Mouse (Mus musculus) layer of hippocampus, postnatal 25 days (tissue): Measurements from ENCODE around the gene Rnf17. TPM values are rescaled to one million over a fixed set of nuclear protein-coding genes. Genes with fewer than 3 reads are reported as not detected.
A peak's percentile ranks its signal among the peaks of the same experiment; 100 is the strongest.

Experiments used
- DNase-seq, 2 experiments: peaks; one replicate each; pipeline ENCODE4 v3.0.0; 2022; ENCODE audit warnings: mixed read lengths in 2 of 2, low spot score in 1 of 2; ENCODE audit errors: extremely low spot score in 1 of 2
- total RNA-seq, 2 experiments: library from RNA; stranded (reverse); gene quantifications; 2 replicates each; pipeline ENCODE4 v1.2.3; 2021

The Rnf17 gene
- under 1 TPM; 0.62 to 0.94 TPM for total RNA-seq

- no peak for DNase-seq
These were observed at the start of gene Rnf17 for GRCm38 (mm10) chr14:56402311-56403071. TSS of gene Rnf17 (plus strand) at chr14:56402581.

GRCm38 (mm10) chr14:56354803-56355202 is 47.6 kb upstream of the Rnf17 start:
- DNase-seq: no peak

- DNase-seq: no peak
These were observed 47.0 kb upstream of the Rnf17 start for GRCm38 (mm10) chr14:56355396-56355795.

DNA sequence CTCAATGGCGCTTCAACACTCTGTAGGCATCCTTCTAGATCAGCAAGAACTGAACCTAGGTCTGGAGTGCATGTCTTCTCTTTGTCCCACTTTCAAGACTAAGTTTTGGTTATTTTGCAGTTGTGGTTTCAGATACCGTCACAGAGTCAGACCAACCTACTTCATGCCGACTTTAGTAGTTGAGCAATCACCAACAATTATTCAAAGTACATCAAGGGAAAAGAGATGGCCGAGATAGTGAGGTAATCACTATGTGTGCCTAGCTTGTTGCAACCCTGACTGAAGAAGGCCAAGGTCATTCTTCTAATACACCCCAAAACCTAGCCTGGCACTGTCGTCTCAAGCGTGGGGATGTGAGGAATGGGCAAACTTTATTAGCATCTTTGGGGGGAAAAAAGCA is 46.2 kb upstream of the Rnf17 start:
- no peak for DNase-seq

DNA sequence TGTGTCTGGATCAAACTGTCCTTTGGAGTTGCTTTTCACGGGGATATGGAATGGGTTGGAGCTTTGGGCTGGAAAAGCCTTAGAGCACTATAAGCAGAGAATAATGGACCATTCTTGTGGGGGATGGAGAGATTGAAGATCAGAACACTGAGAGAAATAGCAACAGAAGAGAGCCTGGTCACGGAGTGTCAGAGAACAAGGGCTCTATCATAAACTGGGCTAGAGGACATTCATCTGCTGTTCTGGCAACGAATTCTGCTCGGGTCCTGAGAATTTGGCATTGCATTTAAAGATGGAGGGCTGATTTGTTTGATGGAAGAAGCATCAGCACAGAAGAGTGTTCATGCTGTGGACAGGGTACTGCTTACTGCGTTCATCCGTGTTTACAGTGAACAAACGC is 44.0 kb upstream of the Rnf17 start:
- no peak for DNase-seq

GRCm38 (mm10) chr14:56359131-56359530 is 43.2 kb upstream of the Rnf17 start:
- DNase-seq: no peak

- no peak for DNase-seq
These were observed 37.6 kb upstream of the Rnf17 start, which contains the start of gene Atp12a for GRCm38 (mm10) chr14:56364711-56365237. TSS of gene Atp12a (plus strand) at chr14:56365068.

- DNase-seq: no peak
These were observed 37.1 kb upstream of the Rnf17 start for GRCm38 (mm10) chr14:56365292-56365691.

GRCm38 (mm10) chr14:56366712-56367111 is 35.7 kb upstream of the Rnf17 start:
- no peak for DNase-seq

- DNase-seq: no peak
These were observed 33.5 kb upstream of the Rnf17 start for GRCm38 (mm10) chr14:56368834-56369233.

DNA sequence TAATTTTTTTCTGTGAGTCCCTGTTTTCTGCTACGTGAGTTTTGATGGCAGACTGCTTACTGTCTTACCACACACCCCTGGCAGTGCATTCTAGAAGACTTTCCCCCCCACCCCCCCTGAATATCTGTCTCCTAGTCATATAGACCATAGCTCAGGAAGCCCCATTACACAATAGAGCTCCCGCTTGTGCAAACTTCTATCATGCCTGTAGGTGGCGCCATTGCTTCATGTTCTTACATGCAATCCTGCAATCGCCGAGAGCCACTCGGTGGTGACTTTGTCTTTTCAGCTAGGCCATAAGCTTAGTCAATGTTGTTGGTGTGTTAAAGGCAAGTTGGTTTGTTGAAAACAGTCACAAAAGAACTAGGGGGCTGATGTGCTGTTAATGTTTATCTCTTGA is 26.6 kb upstream of the Rnf17 start:
- peak; percentile 52 to 88 for DNase-seq

- DNase-seq: no peak
These were observed 24.6 kb upstream of the Rnf17 start for GRCm38 (mm10) chr14:56377745-56378144.

DNA sequence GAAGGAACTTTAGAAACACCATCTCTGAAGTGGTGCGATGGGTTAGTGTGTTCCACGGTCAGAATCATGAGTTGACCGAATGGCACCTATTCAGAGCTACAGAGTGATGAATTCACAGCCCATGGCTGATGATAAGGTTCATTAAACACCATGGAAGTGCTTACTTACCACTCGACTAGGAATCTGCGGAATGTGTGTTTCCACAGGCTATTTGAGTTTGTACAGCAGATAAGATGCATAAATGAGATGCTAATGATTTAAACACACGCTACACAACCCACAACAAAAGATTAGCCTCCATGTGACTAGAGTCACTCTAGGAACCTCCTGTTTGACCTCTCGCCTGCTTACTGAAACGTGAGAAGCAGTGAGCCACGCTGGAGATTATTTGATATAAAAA is 23.0 kb upstream of the Rnf17 start:
- no peak for DNase-seq

- DNase-seq: no peak
These were observed 20.0 kb upstream of the Rnf17 start for GRCm38 (mm10) chr14:56382366-56382765.

- DNase-seq: no peak
These were observed 12.1 kb upstream of the Rnf17 start for GRCm38 (mm10) chr14:56390247-56390646.

- DNase-seq: no peak
These were observed 8.6 kb upstream of the Rnf17 start for GRCm38 (mm10) chr14:56393704-56394312.

GRCm38 (mm10) chr14:56398001-56398400 is 4.4 kb upstream of the Rnf17 start:
- peak in 1 of 2 experiments; percentile 22 for DNase-seq

GRCm38 (mm10) chr14:56403072-56403375 is 643 bp downstream of the Rnf17 start:
- DNase-seq: no peak

DNA sequence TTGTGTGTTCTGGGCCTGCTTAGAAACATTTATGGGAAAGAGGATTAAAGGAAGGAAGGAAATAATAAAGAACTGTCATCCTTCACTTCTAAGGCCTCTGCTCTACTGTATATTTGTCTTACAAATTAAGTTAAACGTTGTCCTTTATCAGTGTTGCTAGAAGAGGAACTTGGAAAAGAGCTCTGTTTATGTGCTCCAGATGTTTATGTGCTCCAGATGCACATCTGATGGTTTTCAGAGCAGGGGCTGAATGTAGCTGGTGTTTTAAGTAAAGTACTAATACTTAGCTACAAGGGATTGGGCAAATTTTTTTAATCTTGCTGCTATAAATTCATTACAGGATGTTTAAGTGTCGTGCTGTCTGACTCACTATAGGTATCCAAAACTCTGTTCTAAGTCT is 59.7 kb downstream of the Rnf17 start:
- no peak for DNase-seq

DNA sequence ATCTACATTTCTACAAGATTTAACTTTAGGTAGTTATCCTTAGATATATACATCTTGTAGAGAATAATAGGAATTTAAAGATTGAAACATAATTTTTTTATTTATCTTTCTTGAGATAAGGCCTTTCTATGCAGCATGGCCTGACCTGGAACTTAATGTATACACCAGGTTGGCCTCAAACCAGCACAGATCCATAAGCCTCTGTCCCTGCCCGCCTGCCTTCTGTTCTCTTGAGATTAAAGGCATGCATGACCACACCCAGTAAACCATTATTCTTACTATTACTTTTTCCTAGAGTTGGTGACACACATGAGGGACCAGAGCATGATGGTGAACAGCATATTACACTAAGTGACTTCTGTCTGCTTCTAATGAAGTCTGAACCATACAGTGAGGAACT is 60.3 kb downstream of the Rnf17 start:
- DNase-seq: no peak

DNA sequence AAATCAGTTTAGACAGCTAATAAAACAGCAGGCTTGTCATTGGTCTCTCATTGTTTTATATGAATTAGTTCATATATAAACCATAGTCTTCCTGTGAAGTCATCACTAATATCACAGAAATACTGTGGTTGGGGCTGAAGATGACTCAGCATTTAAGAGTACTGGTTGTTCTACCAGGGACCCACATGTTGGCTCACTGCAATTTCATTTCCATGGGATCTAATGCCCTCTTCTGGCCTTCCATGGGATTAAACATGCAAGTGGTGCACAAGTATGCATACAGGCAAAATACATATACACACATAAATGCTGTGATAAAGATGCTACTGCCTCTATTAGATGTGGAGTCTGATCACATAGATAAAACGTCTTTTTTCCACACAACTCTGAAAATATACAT is 65.8 kb downstream of the Rnf17 start:
- no peak for DNase-seq

DNA sequence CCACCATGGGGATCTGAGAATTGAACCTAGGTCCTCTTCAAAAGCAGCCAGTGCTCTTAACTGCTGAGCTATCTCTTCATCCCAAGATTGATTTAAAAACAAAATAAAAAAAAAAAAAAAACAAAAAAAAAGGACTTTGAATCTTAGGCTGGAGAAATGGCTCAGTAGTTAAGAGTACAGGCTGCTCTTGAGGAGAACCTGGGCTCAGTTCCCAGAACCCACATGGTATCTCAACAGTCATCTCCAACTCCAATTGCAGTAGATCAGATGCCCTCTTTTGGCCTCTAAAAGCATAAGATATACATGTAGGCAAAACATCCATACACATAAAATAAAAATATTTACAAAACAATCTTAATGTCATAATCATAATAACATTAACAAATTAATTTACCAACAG is 87.4 kb downstream of the Rnf17 start:
- DNase-seq: no peak
